Mouse (Mus musculus): ENCODE results near the gene Grid2. TPM values are rescaled to one million over a fixed set of nuclear protein-coding genes. Genes with fewer than 3 reads are reported as not detected.

Gene Grid2
- polyA plus RNA-seq, 1 experiment, result not detected

- no peak for DNase-seq (ENCODE audit: low read depth)
These were observed 1473.7 kb downstream of the Grid2 start for GRCm38 (mm10) chr6:64729231-64730011.

- DNase-seq (ENCODE audit: low read depth), result no peak
These were observed 1474.4 kb downstream of the Grid2 start for GRCm38 (mm10) chr6:64730030-64730429.

- no peak for DNase-seq (ENCODE audit: low read depth)
These were observed 1474.9 kb downstream of the Grid2 start for GRCm38 (mm10) chr6:64730506-64731020.

- DNase-seq (ENCODE audit: low read depth), result no peak
These were observed 1475.5 kb downstream of the Grid2 start for GRCm38 (mm10) chr6:64731126-64731525.

GRCm38 (mm10) chr6:64731621-64732320 lies 1476.1 kb downstream of the Grid2 start:
- no peak for DNase-seq (ENCODE audit: low read depth)

GRCm38 (mm10) chr6:64733311-64733710 lies 1477.6 kb downstream of the Grid2 start:
- no peak for DNase-seq (ENCODE audit: low read depth)

GRCm38 (mm10) chr6:64734441-64735320 lies 1479.0 kb downstream of the Grid2 start:
- DNase-seq (ENCODE audit: low read depth), result no peak

- DNase-seq (ENCODE audit: low read depth), result no peak
These were observed 1480.6 kb downstream of the Grid2 start for GRCm38 (mm10) chr6:64736317-64736716.

GRCm38 (mm10) chr6:64742915-64743489 lies 1487.3 kb downstream of the Grid2 start:
- DNase-seq (ENCODE audit: low read depth), result no peak

Data from gonadal fat pad, adult 2 months (tissue).